Mouse (Mus musculus): ENCODE data around the gene Rad9b. TPM values are rescaled to one million over a fixed set of nuclear protein-coding genes. Genes with fewer than 3 reads are reported as not detected.

The Rad9b gene
- polyA plus RNA-seq, 1 experiment from 2014 or later, result 10.9 TPM

Other genes starting within 250 kb of the Rad9b start
- 0.09 and 0.11 TPM in 2 replicates for gene Ccdc63, start 213.4 kb downstream of the Rad9b start, polyA plus RNA-seq (2015; fragmentation: Nextera tagmentation; extraction: Ambion mirVana)
- gene Ppp1cc, start 196.0 kb downstream of the Rad9b start, polyA plus RNA-seq (2015; fragmentation: Nextera tagmentation; extraction: Ambion mirVana), result 185 and 206 TPM in 2 replicates
- 8.8 and 11.5 TPM in 2 replicates for gene Hvcn1, start 147.4 kb downstream of the Rad9b start, polyA plus RNA-seq (2015; fragmentation: Nextera tagmentation; extraction: Ambion mirVana)
- gene Tctn1, start 89.8 kb downstream of the Rad9b start, polyA plus RNA-seq (2015; fragmentation: Nextera tagmentation; extraction: Ambion mirVana), result 5.7 and 6.0 TPM in 2 replicates
- gene Pptc7, start 69.9 kb downstream of the Rad9b start, polyA plus RNA-seq (2015; fragmentation: Nextera tagmentation; extraction: Ambion mirVana), result 6.8 and 7.9 TPM in 2 replicates
- 184 and 185 TPM in 2 replicates for gene Vps29, start 136 bp upstream of the Rad9b start, polyA plus RNA-seq (2015; fragmentation: Nextera tagmentation; extraction: Ambion mirVana)
- gene Gpn3, start 17.6 kb upstream of the Rad9b start, polyA plus RNA-seq (2015; fragmentation: Nextera tagmentation; extraction: Ambion mirVana), result 60.5 and 68.7 TPM in 2 replicates
- gene Fam216a, start 18.1 kb upstream of the Rad9b start, polyA plus RNA-seq (2015; fragmentation: Nextera tagmentation; extraction: Ambion mirVana), result 58.3 and 59.3 TPM in 2 replicates
- 141 and 177 TPM in 2 replicates for gene Arpc3, start 37.6 kb upstream of the Rad9b start, polyA plus RNA-seq (2015; fragmentation: Nextera tagmentation; extraction: Ambion mirVana)
- 40.2 and 43.0 TPM in 2 replicates for gene Anapc7, start 67.5 kb upstream of the Rad9b start, polyA plus RNA-seq (2015; fragmentation: Nextera tagmentation; extraction: Ambion mirVana)
- 29.1 and 29.2 TPM in 2 replicates for gene Atp2a2, start 148.0 kb upstream of the Rad9b start, polyA plus RNA-seq (2015; fragmentation: Nextera tagmentation; extraction: Ambion mirVana)